Mouse (Mus musculus) retina, adult 2 months (tissue): ENCODE results near the gene Fam169b.

Experiments
- DNase-seq: peaks from one replicate; pipeline ENCODE4 v3.0.0-alpha.2; 2012; ENCODE audit warnings: low read depth, low spot score

Gene Fam169b

GRCm38 (mm10) chr7:68400516-68400915 is 126.9 kb downstream of the Fam169b start:
- no peak for DNase-seq

GRCm38 (mm10) chr7:68408611-68409010 is 135.0 kb downstream of the Fam169b start:
- no peak for DNase-seq
